ENCODE assay signal across 9 mouse cellular contexts in genomic region chr17:10321092-10321491, GRCm38 (mm10). TPM values are rescaled to one million over a fixed set of nuclear protein-coding genes. Genes with fewer than 3 reads are reported as not detected.
DNase-seq lines count a peak whose midpoint lies in the region; ATAC-seq and TF ChIP-seq lines count a peak whose summit lies in the region.
"Had no signal": no experiment of that assay in that cellular context is flagged by ENCODE, and none has a peak within 500 bp of the region (broad histone marks: within the 10 kb centered on the region; RNA-seq: fewer than 3 reads in every experiment).

No protein-coding gene starts in this region.

- no peak overlapping the region for H3K4me3 ChIP-seq in kidney, postnatal 0 days (replicated peaks; ENCODE audit: low read depth, low read length)
- H3K4me3 ChIP-seq in embryonic facial prominence, embryonic 12.5 days, result no peak overlapping the region
- peak overlapping the region; percentile 34 for H3K4me3 ChIP-seq in midbrain, embryonic 12.5 days

- H3K4me2 ChIP-seq in kidney, postnatal 0 days (ENCODE audit: low read length), result peak overlapping the region; percentile 31; the same call in 1 of the 2 replicates
- peak overlapping the region; percentile 19; the same call in 1 of the 2 replicates for H3K4me2 ChIP-seq in embryonic facial prominence, embryonic 12.5 days (replicated peaks)
- peak overlapping the region; percentile 49 for H3K4me2 ChIP-seq in midbrain, embryonic 12.5 days (replicated peaks)

- H3K9me3 ChIP-seq in kidney, postnatal 0 days (replicated peaks; ENCODE audit: low read length), result no peaks in the 10 kb centered on the region
- no peaks in the 10 kb centered on the region for H3K9me3 ChIP-seq in embryonic facial prominence, embryonic 12.5 days
- no peaks in the 10 kb centered on the region for H3K9me3 ChIP-seq in midbrain, embryonic 12.5 days

- TF ChIP-seq CTCF in kidney, postnatal 0 days (IDR thresholded peaks at IDR 0.05; ENCODE audit: low read depth), result no peak

- ATAC-seq in kidney, postnatal 0 days (replicated peaks; ENCODE audit: low FRiP score, low read depth), result no peak
- ATAC-seq in embryonic facial prominence, embryonic 12.5 days (ENCODE audit: insufficient number of reproducible peaks, insufficient read depth, low FRiP score, low TSS enrichment), result no peak
- ATAC-seq in granulocyte monocyte progenitor cell, adult 5-6 weeks (replicated peaks; ENCODE audit: poor library complexity, severe bottlenecking), result peak; percentile 50
- ATAC-seq in midbrain, embryonic 12.5 days (ENCODE audit: low FRiP score, low read depth), result no peak

- H3K27ac ChIP-seq in kidney, postnatal 0 days, result no peak overlapping the region
- H3K27ac ChIP-seq in embryonic facial prominence, embryonic 12.5 days, result no peak overlapping the region
- no peak overlapping the region for H3K27ac ChIP-seq in midbrain, embryonic 12.5 days (replicated peaks)

- no peaks in the 10 kb centered on the region for H3K36me3 ChIP-seq in kidney, postnatal 0 days (ENCODE audit: insufficient read depth, low read length)
- no peaks in the 10 kb centered on the region for H3K36me3 ChIP-seq in embryonic facial prominence, embryonic 12.5 days
- H3K36me3 ChIP-seq in midbrain, embryonic 12.5 days, result 0 out of 2 replicates have a peak, but pooled peaks cover 3% of the 10 kb centered on the region

- 33% methylated on average over 1 of the region's 1 CpGs for WGBS in kidney, postnatal 0 days
- WGBS in embryonic facial prominence, embryonic 12.5 days, result 38% methylated on average over 1 of the region's 1 CpGs
- 15% methylated on average over 1 of the region's 1 CpGs for WGBS in midbrain, embryonic 12.5 days

- peaks cover 9% of the 10 kb centered on the region; the same call in 1 of the 2 replicates for H3K4me1 ChIP-seq in kidney, postnatal 0 days (replicated peaks; ENCODE audit: insufficient read depth, low read length)
- H3K4me1 ChIP-seq in embryonic facial prominence, embryonic 12.5 days, result peaks cover 4% of the 10 kb centered on the region; the same call in 1 of the 2 replicates
- peaks cover 17% of the 10 kb centered on the region for H3K4me1 ChIP-seq in midbrain, embryonic 12.5 days

- H3K9ac ChIP-seq in kidney, postnatal 0 days (ENCODE audit: low read depth, low read length), result no peak overlapping the region
- no peak overlapping the region for H3K9ac ChIP-seq in embryonic facial prominence, embryonic 12.5 days
- 0 out of 2 replicates have a peak overlapping the region, but pooled peaks have one; percentile 31 for H3K9ac ChIP-seq in midbrain, embryonic 12.5 days (replicated peaks)

- DNase-seq in kidney, postnatal 0 days (ENCODE audit: low spot score), result no peak
- DNase-seq in kidney, adult 8-10 months, result no peak
- no peak for DNase-seq in retina, embryonic 14.5 days (ENCODE audit: low spot score)
- DNase-seq in layer of hippocampus, postnatal 14 days (ENCODE audit: low spot score in 2 of 2), result no peak
- no peak for DNase-seq in c-Kit-positive CD71-positive TER-119-positive erythroid progenitor cells, embryonic 14.5 days (ENCODE audit: low spot score)
- DNase-seq: kidney, postnatal 14 days had no signal

- H3K27me3 ChIP-seq in kidney, postnatal 0 days (ENCODE audit: insufficient read depth, low read length), result no peaks in the 10 kb centered on the region
- no peaks in the 10 kb centered on the region for H3K27me3 ChIP-seq in embryonic facial prominence, embryonic 12.5 days
- no peaks in the 10 kb centered on the region for H3K27me3 ChIP-seq in midbrain, embryonic 12.5 days

RNA-seq across cellular contexts. Expression of gene Qk, which starts 1.4 kb away (rescaled TPM):
- polyA plus RNA-seq in kidney, postnatal 0 days (2015; fragmentation: Nextera tagmentation; extraction: Ambion mirVana), result 30.3 and 32.4 TPM in 2 replicates
- 27.5 and 29.1 TPM in 2 replicates for polyA plus RNA-seq in embryonic facial prominence, embryonic 12.5 days (2016; fragmentation: Nextera tagmentation; extraction: Ambion mirVana)
- total RNA-seq in granulocyte monocyte progenitor cell, adult 5-6 weeks (2014; fragmentation: Nextera tagmentation), result 80.7 and 106 TPM in 2 replicates
- 66.6 and 76.5 TPM in 2 replicates for total RNA-seq in granulocyte monocyte progenitor cell, adult 5-6 weeks (2017)
- 44.7 and 45.9 TPM in 2 replicates for polyA plus RNA-seq in midbrain, embryonic 12.5 days (2016; fragmentation: Nextera tagmentation; extraction: Ambion mirVana)
- total RNA-seq in layer of hippocampus, postnatal 14 days (2021), result 100 to 1,000 TPM; 480 to 495 TPM
